Mouse (Mus musculus) naive thymus-derived CD4-positive, alpha-beta T cell, adult 2 months (primary cell): ENCODE results near the gene Dscaml1.
A peak's percentile ranks its signal among the peaks of the same experiment; 100 is the strongest.

Experiments
- DNase-seq: peaks from one replicate; pipeline ENCODE4 v3.0.0-alpha.2; 2011; ENCODE audit warnings: low read depth

Dscaml1 gene

DNA sequence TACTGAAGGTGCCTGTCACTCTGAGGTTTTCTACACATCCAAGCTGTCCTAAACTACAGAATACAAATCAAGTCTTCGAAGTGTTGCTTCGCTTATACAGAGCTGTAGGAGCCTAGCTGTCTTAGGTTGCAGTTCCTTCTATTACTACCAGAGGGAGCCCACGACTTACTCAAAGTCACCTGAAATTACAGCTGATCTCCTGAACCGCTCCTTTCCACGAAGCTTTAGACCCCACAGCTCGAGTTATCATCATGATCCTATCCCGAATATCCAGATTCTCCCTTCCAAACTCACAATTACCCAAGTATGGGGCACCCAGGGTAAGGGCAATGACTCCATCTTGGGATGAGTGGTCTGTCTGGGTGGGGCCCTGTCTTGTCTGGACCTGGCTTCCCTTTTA lies 14.6 kb upstream of the Dscaml1 start:
- peak; percentile 78 for DNase-seq

DNA sequence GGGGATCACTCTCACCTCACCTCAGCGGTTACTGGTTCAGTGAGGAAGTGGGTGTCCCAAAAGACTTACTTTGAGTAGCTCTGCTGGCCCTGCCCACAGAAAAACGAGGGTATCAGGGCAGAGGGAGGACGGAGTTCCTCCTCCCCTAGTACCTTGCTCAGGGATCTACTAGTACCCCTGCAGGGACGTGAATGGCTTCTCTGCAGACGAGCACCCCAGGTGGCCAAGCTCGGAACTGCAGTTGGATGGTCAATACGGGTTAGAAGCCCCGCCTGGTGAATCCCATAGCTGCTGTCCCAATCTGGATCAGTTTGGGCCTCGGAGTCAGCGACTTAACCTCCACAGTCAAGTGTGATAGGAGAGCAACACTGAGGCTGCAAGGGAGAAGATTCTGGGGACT lies 14.1 kb upstream of the Dscaml1 start:
- DNase-seq, result peak; percentile 93

DNA sequence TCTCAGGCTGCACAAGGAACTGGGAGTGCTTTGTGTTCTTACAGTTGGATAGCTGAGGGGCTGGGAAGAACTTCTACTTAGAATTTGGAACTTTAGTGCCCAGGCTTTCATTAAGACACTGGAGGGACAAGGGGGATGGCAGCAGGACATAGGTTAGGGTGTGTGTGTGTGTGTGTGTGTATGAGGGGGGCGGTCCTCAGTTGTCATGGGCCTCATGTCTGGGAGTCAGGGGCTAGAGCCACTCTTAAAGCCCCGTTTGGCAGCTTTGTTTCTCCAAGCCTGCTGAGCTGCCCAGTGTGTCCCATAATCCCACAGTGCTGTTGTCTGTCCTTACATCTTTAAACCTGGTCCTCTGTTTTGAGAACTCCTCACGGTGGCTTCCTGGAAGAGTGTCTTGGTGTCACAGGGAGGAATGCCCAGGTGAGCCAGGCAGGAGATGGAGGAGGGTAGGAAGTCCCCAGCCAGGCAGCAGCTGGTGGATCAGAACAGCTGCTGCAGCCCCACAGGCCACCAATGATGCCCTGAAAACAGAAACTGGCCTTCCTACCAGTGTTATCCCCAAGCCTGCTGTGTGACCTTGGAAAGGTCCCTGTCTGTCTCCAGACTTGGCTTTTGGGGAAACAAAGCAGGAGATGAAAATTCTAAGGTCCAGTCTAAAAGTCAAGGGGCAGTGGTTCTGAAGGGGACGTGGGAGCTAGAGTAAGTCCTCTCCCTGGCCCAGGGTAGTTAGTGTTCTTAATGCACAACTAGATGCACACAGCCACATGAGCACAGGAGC lies 13.5 kb upstream of the Dscaml1 start:
- DNase-seq, result peak; percentile 15

DNA sequence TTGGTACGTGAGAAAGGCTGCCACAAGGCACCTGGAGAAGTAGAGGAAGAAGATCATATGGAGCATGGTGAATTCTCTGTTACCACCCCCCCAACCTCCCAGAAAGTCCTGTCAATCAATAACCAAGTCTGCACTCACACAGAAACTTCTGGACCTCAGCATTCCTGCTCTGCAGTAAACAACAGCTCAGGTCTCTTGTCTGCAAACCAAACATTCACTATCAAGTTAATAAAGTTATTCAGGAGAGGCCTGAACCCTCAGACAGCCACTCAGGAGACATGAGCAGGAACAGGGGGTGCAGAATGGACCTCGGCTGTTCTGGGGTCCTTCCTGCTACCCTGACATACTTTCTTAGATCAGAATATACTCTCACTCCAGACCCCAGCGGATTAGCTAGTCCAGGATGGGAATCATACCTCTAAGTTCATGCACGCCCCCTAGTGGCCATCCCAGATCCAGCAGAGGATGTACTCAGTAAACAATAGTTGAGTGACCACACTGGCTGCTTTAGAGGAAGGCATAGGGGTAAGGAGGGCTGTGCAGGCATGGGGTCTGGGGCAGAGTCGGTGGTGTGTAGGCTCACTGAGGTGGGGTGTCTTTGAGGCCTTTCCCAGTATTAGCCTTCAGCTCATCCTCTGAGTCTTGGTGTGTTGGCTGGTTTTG lies 12.8 kb upstream of the Dscaml1 start:
- peak; percentile 55 for DNase-seq

DNA sequence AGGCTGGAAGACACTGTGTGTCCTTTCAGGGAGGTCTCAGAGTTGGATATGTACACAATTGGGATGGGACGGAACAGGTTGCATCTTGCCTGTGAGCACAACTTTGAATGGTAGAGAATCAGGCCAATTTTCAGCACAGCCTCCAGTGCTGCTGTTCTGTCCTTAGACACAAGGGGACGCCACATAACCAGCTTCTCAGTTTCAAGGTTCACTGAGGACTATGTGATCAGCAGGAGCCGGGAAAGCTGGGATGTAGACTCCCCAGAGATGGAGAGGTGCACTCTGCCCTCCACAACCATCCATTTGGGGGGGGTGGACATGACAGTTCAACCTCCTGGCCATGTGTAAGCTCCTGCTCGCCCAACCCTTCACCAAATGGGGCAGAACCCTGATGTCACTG lies 10.5 kb upstream of the Dscaml1 start:
- DNase-seq, result peak; percentile 54

DNA sequence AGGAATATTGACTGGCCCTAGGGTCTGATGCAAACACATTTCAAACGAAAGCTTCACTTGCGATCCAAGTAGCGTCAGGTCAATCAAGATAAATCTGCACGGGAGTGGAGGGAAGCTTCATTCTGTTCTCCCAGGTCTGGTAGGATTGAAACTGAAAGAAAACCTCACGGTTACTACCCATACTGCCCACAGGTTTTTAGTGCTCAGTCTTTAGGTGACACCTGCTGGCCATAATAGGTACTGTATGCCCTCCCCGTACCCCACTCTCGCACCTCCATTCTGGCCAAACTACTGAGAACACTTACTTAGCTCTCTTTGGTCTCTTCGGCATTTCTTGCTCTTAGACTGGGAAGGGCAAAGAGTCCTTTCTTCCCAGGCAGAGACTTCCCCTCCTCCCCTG lies 9.2 kb upstream of the Dscaml1 start:
- DNase-seq, result peak; percentile 89

DNA sequence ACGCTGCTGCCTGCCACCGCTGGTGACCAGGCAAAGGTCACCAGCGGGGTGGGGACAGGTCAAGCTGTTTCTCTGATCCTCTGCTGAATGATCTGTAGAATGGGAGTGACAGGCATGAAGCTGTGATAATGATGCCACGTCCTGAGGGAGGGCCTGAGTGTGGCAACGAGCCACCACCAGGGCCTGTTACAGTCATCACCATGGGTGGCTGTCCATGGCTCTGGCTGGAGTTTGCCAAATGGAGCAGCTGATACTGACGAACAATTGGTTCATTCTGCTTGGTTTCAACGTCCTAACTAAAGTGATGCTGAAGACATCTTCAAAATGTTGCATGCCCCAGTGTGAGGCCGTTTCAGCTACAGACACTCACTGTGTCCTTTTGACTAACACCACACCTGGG lies 8.2 kb upstream of the Dscaml1 start:
- no peak for DNase-seq

DNA sequence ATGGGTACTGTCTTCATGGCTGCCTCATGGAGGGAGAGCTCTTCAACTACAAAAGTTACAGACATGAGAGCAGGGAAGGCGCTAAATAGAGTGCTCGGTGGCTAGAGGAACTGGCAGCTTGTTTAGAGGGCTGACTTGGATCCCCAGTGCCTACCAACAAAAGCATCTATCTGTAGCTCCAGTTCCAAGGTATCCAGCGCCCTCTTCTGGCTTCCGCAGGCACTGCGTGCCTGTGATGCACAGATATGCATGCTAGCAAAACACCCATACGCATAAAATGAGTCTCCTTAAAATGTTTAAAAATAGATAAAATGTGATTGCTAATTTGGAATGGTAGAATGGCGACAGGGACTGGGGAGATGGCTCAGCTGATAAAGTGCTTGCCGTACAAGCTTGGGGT lies 5.2 kb upstream of the Dscaml1 start:
- DNase-seq, result peak; percentile 52

DNA sequence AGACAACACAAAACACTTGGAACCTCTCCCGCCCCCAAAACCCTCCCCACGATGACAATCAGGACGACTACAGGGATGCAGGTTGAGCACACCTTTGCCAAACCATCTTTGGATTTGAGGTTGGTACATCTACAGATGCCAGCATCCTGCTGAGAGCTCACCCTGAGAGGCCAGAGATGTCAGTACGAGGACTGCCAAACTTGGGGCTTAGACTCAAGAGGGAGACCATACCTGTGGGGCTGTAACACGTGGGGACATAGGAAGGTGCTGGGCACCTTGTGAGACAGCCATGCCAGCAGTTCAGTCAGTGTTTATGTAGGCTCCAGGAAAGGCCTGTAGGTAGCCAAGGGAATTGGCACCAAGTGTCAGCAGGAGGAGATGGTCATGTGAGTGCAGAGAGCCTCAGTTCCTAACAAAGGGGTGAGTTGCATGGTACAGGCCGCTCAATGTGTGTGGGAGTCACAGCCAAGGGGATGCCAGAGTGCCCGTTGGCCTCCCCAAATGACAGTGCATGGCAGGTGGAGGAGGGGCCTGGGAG lies 3.6 kb upstream of the Dscaml1 start:
- DNase-seq, result no peak

DNA sequence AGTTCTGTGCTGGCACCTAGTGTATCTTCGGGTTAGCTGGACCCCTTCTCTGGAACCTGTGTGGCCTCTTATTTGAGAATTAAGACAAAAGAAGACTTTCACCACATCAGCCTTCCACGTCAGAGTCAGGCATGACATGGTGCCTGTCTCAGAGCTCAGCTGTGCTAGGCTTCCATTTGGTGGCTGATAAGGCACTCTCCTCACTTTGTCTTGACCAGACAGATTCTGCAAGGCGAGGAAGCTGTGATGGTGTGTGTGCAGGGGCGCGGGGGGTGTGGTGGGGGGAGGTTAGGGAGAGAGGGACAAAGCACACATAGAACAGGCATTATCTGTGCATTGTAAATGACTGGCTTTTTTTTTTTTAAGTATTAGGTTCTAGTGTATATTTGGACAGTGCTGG lies 3.0 kb downstream of the Dscaml1 start:
- DNase-seq, result no peak

DNA sequence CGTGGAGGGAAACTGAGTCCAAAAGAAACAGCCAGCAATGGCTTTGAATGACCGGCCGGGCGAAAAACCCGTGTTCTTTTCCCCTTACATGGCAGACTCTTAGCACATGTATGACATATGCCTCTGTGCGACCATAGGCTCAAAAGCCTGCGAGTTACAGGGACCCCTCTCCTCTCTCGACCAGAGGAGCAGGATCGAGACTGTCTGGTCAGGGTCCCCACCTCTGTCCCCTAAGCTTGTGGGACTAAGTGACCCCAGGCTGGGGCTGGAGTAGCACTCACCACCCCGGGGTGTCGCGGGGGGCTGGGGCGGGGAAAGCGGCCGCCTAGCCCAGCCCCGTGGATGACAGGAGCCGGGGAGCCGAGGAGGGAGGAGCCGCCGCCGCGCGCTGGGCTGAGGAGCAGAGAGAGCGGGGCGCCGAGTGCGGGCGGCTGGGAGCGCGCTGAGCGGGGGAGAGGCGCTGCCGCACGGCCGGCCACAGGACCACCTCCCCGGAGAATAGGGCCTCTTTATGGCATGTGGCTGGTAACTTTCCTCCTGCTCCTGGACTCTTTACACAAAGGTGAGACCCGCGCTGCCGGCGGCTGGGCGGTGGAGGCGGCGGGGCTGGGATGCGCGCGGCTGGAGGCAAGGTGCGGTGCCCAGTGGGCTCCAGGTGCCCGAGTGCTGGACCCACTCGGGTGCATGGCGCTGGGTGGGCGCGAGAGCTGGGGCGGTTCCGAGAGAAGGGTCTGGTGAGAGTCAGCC lies 3.7 kb downstream of the Dscaml1 start:
- no peak for DNase-seq

DNA sequence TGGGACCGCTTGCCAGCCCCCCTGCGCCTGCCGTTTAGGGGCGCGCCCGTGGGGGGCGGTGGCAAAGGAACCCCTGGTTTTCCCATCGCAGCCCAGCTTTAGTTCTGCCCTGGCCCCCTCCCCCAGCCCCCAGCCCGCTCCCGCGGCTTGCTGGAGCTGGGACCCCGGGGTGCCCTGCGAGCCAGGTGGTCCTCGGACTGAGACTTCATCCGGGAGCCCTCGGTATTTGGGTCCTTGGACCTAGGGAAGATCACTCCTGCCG lies 4.2 kb downstream of the Dscaml1 start:
- DNase-seq, result no peak

DNA sequence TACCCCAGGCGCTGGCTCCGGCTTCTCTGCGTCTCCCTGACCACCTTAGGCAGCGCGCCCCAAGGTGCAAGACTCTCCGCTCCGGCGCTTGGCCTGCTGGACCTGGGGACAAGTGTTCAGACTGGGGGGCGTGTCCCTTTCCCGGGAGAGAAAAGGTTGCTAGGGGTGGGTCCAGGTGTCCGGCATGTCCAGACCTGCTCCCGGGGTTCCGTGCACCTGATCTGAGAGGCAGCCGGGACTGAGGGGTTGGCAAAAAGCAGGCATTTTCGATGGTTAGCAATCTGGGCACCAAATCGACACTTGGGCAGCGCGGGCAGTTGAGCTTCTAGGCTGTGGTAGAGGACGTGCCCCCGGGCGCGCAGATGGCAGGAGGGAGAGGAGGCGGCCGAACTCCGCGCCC lies 4.7 kb downstream of the Dscaml1 start:
- DNase-seq, result no peak

DNA sequence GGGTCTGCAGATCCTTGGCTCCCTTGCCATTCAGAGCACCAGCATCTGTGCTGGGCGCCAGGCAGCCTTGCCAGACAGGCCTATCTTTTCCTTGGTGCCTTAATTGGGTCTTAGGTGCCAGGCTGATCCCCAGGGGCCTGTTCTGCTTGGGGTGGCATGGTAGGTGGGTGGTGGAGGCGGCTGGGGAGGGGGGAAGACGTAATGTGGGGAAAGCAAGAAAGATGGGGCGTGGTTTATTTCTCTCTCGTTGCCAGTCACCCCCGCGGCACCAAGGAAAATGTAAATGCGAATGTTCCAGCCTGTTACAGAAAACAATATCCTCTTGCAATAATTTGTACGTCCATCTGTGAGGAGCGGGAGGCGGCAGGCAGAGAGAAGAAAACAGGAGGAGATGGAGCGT lies 6.2 kb downstream of the Dscaml1 start:
- no peak for DNase-seq

DNA sequence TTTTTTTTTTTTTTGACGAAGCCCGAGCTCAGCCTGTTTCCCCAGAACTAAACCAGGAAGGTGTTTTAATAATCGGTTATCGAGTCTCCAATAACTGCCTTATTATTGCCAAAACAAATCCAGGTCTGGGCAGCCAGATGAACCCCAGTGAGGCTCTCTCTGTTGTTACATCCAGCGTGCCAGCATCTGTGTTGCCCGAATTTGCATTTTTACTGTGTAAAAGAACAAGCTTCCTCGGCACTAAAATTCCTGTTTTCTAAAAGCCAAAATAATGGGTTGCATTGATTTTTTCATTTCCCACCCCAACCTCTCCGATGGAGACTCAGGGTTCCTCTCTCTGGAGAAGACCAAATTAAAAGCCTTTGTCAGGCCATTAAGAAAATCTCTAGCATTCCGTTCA lies 6.7 kb downstream of the Dscaml1 start:
- no peak for DNase-seq

DNA sequence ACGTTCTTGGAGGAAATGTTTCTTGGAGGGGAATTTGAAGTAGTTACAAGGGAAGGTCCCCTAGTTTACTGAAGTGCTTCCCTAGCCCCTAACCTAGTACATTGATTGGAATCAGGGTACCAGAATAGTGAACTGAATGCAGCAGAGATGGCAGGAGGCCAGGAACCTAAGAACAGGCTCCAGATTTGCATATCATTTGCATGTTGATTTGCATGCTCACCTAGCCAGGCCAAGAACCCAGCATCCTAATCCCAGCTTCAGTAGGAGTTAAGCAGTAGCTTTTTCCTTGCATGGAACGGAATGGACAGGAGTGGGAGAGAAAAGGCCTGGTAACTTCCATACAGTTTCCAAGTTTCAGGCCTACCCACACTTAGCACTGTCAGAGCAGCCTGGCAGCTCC lies 7.7 kb downstream of the Dscaml1 start:
- DNase-seq, result no peak

DNA sequence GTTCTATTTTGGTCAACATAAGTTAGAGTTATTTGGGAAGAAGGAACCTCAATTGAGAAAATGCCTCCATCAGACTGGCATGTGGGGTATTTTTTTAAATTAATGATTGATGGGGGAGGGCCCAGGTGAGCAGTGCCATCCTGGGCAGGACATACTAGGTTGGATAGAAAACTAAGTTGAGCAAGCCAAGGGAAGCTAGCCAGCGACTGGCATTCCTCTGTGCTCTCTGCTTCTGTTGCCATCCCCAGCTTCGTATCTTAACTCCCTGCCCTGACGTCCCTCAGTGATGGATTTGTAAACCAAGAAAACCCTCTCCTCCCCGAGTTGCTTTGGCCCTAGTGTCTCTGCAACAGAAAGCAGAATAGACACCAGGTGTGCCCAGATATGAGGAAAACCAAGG lies 12.6 kb downstream of the Dscaml1 start:
- DNase-seq, result no peak

DNA sequence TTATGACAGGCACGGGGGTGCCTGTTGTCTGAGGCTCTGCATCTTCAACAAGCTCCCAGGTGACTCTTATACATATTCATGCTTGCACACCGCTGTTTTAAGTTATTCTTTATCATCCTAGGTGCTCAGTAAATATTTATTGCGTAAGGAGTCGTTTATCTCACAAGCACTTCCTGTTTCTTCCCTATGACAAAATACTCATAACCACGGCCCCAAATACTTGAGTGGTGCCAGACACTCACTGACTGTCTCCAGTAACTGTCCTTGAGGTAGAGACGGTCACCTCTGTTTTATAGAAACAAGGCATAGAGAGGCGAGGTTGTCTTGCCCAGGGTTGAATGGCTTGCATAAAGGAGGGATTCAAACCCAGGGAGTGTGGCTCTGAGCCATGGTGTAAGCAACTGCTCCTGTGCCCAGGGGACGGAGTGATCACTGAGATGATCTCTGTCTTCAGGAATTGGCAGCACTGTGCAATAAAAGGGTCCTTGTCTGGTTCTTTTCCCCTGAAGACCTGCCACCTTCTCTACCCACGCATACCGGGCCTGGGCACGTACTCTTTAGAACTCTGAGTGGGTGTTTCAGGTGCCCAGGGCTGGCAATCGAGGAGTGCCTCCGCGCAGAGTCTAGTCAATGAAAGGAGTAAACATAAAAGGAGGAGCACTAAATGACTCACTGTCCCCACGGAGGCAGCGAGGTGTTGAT lies 13.8 kb downstream of the Dscaml1 start:
- no peak for DNase-seq

DNA sequence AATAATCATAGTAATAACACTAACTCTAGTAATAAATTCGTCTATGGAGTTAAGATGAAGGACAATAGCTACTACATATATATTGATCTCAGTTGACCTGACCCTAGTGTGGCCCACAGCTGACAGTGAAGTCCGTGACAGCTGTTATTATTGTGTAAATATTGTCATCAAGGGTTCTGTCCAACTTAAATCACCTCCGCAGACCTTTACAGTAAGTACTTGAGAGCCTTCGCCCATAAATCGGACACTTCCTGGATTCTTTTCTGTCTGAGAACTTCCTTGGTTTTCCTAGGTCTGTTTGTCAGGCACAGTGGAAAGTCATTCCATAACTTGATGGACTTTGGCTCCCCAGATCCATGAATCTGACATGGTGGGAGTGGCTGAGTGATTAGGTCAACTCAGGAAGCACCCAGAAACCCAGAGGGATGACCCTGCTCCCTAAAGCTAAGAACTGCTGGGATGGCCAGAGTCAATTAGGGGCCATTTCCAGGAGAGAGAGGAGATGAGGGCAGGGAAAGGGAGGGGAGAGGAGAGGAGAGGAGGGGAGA lies 17.9 kb downstream of the Dscaml1 start:
- no peak for DNase-seq

DNA sequence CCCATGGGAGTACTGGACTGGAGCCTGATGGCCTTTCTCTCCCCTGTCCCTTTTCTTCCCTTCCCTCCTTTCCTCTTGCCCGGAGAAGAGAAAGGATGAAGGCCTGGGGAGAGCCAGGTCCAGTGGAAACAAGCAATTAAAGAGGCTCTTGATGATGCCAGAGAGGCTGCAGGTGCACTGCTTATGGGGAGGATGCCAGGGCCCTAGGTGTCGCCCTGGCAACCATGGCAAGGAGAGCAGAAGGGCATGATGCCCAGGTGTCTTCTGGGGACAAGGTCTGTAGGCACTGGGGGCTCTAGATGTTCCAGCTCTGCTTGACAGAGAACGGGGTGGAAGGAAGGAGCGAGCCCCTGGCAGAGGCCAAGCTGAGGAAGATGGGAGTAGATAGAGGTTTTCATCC lies 23.2 kb downstream of the Dscaml1 start:
- no peak for DNase-seq

DNA sequence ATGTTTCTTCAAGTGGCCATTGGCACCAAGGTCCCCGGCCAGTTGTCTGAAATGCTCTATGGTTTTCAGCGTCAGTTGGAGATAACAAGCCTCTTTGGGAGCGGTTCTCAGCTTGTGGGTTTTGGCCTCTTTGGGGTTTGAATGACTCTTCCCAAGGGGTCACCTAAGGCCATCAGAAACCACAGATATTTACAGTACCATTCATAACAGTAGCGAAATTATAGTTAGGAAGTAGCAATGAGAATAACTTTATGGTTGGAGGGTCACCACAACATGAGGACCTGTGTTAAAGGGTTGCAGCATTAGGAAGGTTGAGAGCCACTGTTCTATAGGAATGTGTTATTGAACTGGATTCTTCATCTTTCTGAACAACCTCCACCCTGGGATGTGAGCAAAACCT lies 24.9 kb downstream of the Dscaml1 start:
- no peak for DNase-seq

DNA sequence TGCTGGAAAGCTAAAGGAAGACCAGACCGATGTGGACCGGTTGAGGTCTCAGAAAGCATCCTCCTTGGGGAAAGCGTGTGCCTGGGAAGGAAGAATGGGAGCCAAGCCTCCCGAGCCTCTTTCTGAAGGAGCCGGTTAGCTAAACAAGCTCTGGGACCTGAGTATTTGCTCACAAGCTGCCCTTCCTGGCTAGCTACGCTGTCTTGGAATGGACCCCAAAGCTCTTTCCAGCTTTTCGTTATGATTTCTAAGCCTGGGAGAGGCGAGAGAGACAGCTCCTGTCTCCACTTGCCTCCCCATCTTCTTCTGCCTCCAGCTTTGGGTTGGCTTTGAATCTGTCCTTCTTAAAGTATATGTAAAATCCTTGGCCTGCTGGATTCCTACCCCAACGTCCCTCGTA lies 27.6 kb downstream of the Dscaml1 start:
- no peak for DNase-seq
